Mouse (Mus musculus) E14TG2a.4 (cell line): ENCODE measurements around the gene Hax1.

Source experiments
- CTCF ChIP-seq: conservative IDR thresholded peaks from 2 replicates; pipeline ENCODE4 v1.5.1; 2014; ENCODE audit warnings: low read length
- NANOG ChIP-seq: IDR thresholded peaks from 2 replicates; pipeline ENCODE4 v1.6.1; 2014; ENCODE audit warnings: borderline replicate concordance, low read length, mixed read lengths

GRCm38 (mm10) chr3:89962059-89962750 lies 36.4 kb downstream of the Hax1 start:
- TF ChIP-seq CTCF = no peak
- TF ChIP-seq NANOG = no peak
